9 mouse cellular contexts compared by ENCODE assay signal in the genomic region with DNA sequence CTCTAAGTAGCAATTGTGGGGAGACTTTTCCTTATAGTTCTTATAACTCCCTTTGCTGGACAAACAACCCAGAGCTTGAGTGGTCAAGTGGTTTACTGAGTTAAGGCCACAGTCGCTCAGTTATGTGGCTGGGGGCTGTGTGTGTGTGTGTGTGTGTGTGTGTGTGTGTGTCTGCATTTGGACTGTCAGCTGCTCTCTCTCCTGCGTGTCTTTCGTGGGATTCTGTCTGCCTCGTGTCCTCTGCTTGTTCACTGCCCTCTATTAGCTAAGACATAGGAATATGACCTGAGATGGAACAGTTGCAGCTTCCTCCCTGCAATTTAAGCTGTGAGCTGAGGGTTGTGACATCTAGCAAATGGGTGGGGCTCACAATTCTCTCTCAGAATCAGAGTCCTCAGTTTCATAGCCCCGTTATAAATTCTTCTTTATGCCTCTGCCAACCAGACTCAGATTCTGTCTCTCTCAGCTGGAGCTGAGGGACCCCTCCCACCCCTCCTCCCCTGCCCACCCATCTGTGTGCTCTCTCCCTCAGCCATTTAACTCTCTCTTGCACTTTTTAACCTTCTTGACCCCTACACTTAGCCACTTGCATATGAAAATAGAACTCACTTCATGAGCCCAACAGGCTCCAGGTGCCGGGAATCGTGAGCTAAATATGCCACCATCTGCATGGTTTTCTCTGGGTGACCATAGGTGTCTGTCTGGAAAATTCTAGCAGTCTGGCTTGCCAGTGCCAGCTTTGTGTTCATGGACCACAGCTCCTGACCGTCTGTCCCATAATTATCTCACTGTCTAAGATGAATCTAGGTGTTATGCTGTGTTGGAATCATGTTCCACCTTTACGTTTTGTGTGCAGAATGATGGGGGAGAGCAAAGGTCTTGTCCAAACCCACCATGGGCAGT.
A peak's percentile ranks its signal among the peaks of the same experiment; 100 is the strongest.
DNase-seq lines count a peak whose midpoint lies in the region; ATAC-seq and TF ChIP-seq lines count a peak whose summit lies in the region.
"Had no signal": no experiment of that assay in that cellular context is flagged by ENCODE, and none has a peak within 500 bp of the region (broad histone marks: within the 10 kb centered on the region; RNA-seq: fewer than 3 reads in every experiment).

No protein-coding gene starts in this region.

- H3K4me2 ChIP-seq in forebrain, postnatal 0 days (ENCODE audit: low read depth): no peak overlapping the region
- no peak overlapping the region for H3K4me2 ChIP-seq in forebrain, embryonic 16.5 days (ENCODE audit: low read length)
- H3K4me2 ChIP-seq in liver, embryonic 13.5 days: no peak overlapping the region
- no peak overlapping the region for H3K4me2 ChIP-seq in liver, embryonic 11.5 days
- no peak overlapping the region for H3K4me2 ChIP-seq in liver, embryonic 16.5 days (ENCODE audit: low read depth, low read length)

- H3K36me3 ChIP-seq in forebrain, postnatal 0 days (ENCODE audit: insufficient read depth): no peaks in the 10 kb centered on the region
- no peaks in the 10 kb centered on the region for H3K36me3 ChIP-seq in forebrain, embryonic 16.5 days (ENCODE audit: control insufficient read depth, insufficient read depth)
- no peaks in the 10 kb centered on the region for H3K36me3 ChIP-seq in liver, embryonic 13.5 days
- no peaks in the 10 kb centered on the region for H3K36me3 ChIP-seq in liver, embryonic 11.5 days (ENCODE audit: control insufficient read depth, insufficient read depth, low read length)
- H3K36me3 ChIP-seq in liver, embryonic 16.5 days (ENCODE audit: control insufficient read depth, insufficient read depth): no peaks in the 10 kb centered on the region

- DNase-seq in forebrain, postnatal 0 days: no peak
- DNase-seq in liver, embryonic 13.5 days: no peak
- DNase-seq in liver, embryonic 11.5 days (ENCODE audit: low spot score): no peak
- DNase-seq in cerebellum, postnatal 10 days: peak; percentile 67 to 71
- no peak for DNase-seq in right cerebral cortex, adult 18-20 months
- no peak for DNase-seq in adrenal gland, adult 8-10 months
- DNase-seq: lung, postnatal 14 days had no signal

- no peak for ATAC-seq in forebrain, postnatal 0 days
- ATAC-seq in forebrain, embryonic 16.5 days: no peak
- peak; percentile 27; the same call in 1 of the 2 replicates for ATAC-seq in liver, embryonic 13.5 days (ENCODE audit: low read depth)
- ATAC-seq in liver, embryonic 11.5 days (replicated peaks; ENCODE audit: low FRiP score): no peak
- ATAC-seq in liver, embryonic 16.5 days (ENCODE audit: low read depth): peak; percentile 30; the same call in 1 of the 2 replicates

- H3K9ac ChIP-seq in forebrain, postnatal 0 days: no peak overlapping the region
- H3K9ac ChIP-seq in forebrain, embryonic 16.5 days (replicated peaks; ENCODE audit: low read depth, low read length): no peak overlapping the region
- H3K9ac ChIP-seq in liver, embryonic 13.5 days: no peak overlapping the region
- H3K9ac ChIP-seq in liver, embryonic 11.5 days (ENCODE audit: low read depth, low read length): no peak overlapping the region
- H3K9ac ChIP-seq in liver, embryonic 16.5 days (ENCODE audit: low read depth, low read length): no peak overlapping the region

- TF ChIP-seq CTCF in forebrain, postnatal 0 days (IDR thresholded peaks at IDR 0.05; ENCODE audit: low read depth): no peak

- no peaks in the 10 kb centered on the region for H3K9me3 ChIP-seq in forebrain, postnatal 0 days (ENCODE audit: low read length)
- H3K9me3 ChIP-seq in forebrain, embryonic 16.5 days (ENCODE audit: control insufficient read depth, low read length): no peaks in the 10 kb centered on the region
- no peaks in the 10 kb centered on the region for H3K9me3 ChIP-seq in liver, embryonic 13.5 days (replicated peaks)
- H3K9me3 ChIP-seq in liver, embryonic 11.5 days (ENCODE audit: control insufficient read depth, low read length): no peaks in the 10 kb centered on the region
- no peaks in the 10 kb centered on the region for H3K9me3 ChIP-seq in liver, embryonic 16.5 days (replicated peaks; ENCODE audit: control insufficient read depth, low read length)

- no peaks in the 10 kb centered on the region for H3K27me3 ChIP-seq in forebrain, postnatal 0 days (ENCODE audit: insufficient read depth, low read length)
- H3K27me3 ChIP-seq in forebrain, embryonic 16.5 days (replicated peaks; ENCODE audit: control insufficient read depth, insufficient read depth, low read length): no peaks in the 10 kb centered on the region
- no peaks in the 10 kb centered on the region for H3K27me3 ChIP-seq in liver, embryonic 13.5 days
- H3K27me3 ChIP-seq in liver, embryonic 11.5 days (replicated peaks; ENCODE audit: control insufficient read depth, insufficient read depth, low read length): no peaks in the 10 kb centered on the region
- H3K27me3 ChIP-seq in liver, embryonic 16.5 days (ENCODE audit: control insufficient read depth, insufficient read depth, low read depth, low read length): no peaks in the 10 kb centered on the region

- peaks cover 7% of the 10 kb centered on the region; the same call in 1 of the 2 replicates for H3K4me1 ChIP-seq in forebrain, postnatal 0 days (ENCODE audit: insufficient read depth)
- H3K4me1 ChIP-seq in forebrain, embryonic 16.5 days (replicated peaks; ENCODE audit: control insufficient read depth, insufficient read depth, low read length): peaks cover 22% of the 10 kb centered on the region
- peaks cover 14% of the 10 kb centered on the region; the same call in 1 of the 2 replicates for H3K4me1 ChIP-seq in liver, embryonic 13.5 days (replicated peaks)
- H3K4me1 ChIP-seq in liver, embryonic 11.5 days (replicated peaks; ENCODE audit: control insufficient read depth, insufficient read depth, low read length): 0 out of 2 replicates have a peak, but pooled peaks cover 5% of the 10 kb centered on the region
- H3K4me1 ChIP-seq in liver, embryonic 16.5 days (ENCODE audit: control insufficient read depth, low read depth, low read length): peaks cover 3% of the 10 kb centered on the region; the same call in 1 of the 2 replicates

- 51% methylated on average over 9 of the region's 9 CpGs for WGBS in forebrain, postnatal 0 days
- 59% methylated on average over 9 of the region's 9 CpGs for WGBS in forebrain, embryonic 16.5 days
- WGBS in liver, embryonic 13.5 days (ENCODE audit: insufficient replicate concordance): 53% methylated on average over 9 of the region's 9 CpGs
- WGBS in liver, embryonic 11.5 days: 72% methylated on average over 9 of the region's 9 CpGs
- WGBS in liver, embryonic 16.5 days (ENCODE audit: insufficient replicate concordance): 47% methylated on average over 9 of the region's 9 CpGs

- no peak overlapping the region for H3K4me3 ChIP-seq in forebrain, postnatal 0 days (ENCODE audit: low read depth, low read length)
- no peak overlapping the region for H3K4me3 ChIP-seq in forebrain, embryonic 16.5 days (replicated peaks; ENCODE audit: low read length)
- H3K4me3 ChIP-seq in liver, embryonic 13.5 days (replicated peaks): no peak overlapping the region
- no peak overlapping the region for H3K4me3 ChIP-seq in liver, embryonic 11.5 days (ENCODE audit: low read depth, low read length)
- no peak overlapping the region for H3K4me3 ChIP-seq in liver, embryonic 16.5 days (ENCODE audit: low read depth, low read length)

- H3K27ac ChIP-seq in forebrain, postnatal 0 days (ENCODE audit: low read depth, low read length): peak overlapping the region; percentile 29; the same call in 1 of the 2 replicates
- no peak overlapping the region for H3K27ac ChIP-seq in forebrain, embryonic 16.5 days (ENCODE audit: low read length)
- H3K27ac ChIP-seq in liver, embryonic 13.5 days: peak overlapping the region; percentile 50; the same call in 1 of the 2 replicates
- H3K27ac ChIP-seq in liver, embryonic 11.5 days (ENCODE audit: low read depth, low read length): no peak overlapping the region
- H3K27ac ChIP-seq in liver, embryonic 16.5 days (ENCODE audit: low read length): peak overlapping the region; percentile 63

Comparison
In these comparisons a context has a peak if more than half of its experiments do, and no peak if none do; other contexts are left out.
1. ATAC-seq: peak in liver, embryonic 13.5 days (single experiment) and liver, embryonic 16.5 days (single experiment); none in forebrain, postnatal 0 days (single experiment), forebrain, embryonic 16.5 days (single experiment) and liver, embryonic 11.5 days (single experiment).
2. H3K27ac ChIP-seq: peak in forebrain, postnatal 0 days (single experiment), liver, embryonic 13.5 days (single experiment) and liver, embryonic 16.5 days (single experiment); none in forebrain, embryonic 16.5 days (single experiment) and liver, embryonic 11.5 days (single experiment).
3. DNase-seq: peak in cerebellum, postnatal 10 days (2 of 2); none in forebrain, postnatal 0 days (single experiment), liver, embryonic 13.5 days (single experiment), liver, embryonic 11.5 days (single experiment), right cerebral cortex, adult 18-20 months (single experiment) and adrenal gland, adult 8-10 months (single experiment).